Mouse (Mus musculus) liver, postnatal 0 days (tissue): ENCODE data around the gene Cabp4.

Experiments used
- CTCF ChIP-seq: sonication (generic); IDR thresholded peaks from 2 replicates; pipeline ENCODE4 v1.5.1; 2016; ENCODE audit warnings: antibody characterized with exemption, low read depth
- EP300 ChIP-seq: IDR thresholded peaks from 2 replicates; pipeline ENCODE4 v1.6.1; 2016; ENCODE audit warnings: antibody characterized with exemption, low read depth, mild to moderate bottlenecking

DNA sequence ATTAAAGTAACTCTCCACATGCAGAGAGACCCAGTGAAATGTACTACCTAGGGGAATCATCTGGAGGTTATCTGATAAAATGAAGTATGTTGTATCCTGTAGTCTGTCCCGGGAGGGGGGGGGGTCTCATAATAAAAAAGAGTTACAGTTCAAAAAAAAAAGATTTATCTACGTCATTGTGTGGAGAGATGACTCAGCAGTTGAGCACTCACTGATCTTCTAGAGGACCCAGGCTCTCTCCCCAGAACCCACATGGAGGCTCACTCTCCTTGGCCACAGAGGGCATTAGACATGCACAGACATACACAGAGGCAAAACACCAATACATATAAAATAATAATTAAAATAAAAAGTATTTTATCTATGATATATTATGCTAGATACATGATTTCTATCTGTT is 52.5 kb downstream of the Cabp4 start:
- no peak for TF ChIP-seq EP300
- no peak for TF ChIP-seq CTCF
